Mouse (Mus musculus) natural killer cell, adult 2 months (primary cell): ENCODE measurements around the gene Kirrel3.

ENCODE experiments used
- DNase-seq, 2 experiments: peaks; one replicate each; pipeline ENCODE4 v3.0.0; 2022; ENCODE audit warnings: low spot score in 2 of 2

Gene Kirrel3

DNA sequence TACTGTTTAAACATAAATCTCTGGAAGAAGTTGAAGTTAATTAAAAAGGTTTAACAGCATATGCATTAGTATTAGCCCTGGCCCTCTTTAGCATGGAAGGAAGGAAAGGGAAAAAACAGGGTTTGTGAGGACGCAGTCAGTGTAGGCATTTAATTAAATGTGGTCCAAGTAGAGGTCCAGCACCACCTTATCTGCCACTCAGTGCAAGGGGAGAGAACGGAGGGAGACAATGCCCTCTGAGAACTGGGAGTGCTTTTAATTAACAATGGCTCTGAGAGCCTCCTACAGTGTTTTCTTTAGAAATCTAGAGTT is 339.4 kb downstream of the Kirrel3 start:
- no peak for DNase-seq

DNA sequence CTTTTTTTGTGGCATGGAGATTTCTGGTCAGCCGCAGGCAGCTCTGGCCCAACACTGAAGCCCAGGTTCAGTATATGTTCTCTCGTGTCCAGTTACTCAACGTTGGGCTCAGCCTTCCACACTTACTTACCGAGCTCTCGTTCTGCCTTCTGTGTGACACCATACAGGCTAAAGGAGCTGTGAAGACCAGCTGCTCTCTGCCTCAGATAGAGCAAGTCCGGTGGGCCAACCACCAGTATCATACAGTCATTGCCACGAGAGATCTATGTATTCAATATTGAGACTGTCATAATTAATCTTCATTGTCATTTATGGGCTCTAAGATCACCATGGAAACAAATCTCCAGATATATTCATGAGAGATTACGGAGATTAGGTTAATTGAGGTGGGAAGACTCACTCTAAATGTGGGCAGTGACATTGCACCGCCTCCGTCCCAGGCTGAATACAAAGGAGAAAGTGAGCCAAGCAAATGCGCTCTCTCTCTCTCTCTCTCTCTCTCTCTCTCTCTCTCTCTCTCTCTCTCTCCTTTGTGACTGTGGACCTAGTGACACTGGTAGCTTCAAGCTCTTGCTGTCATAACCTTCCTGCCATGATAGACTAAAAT is 339.8 kb downstream of the Kirrel3 start:
- no peak for DNase-seq

DNA sequence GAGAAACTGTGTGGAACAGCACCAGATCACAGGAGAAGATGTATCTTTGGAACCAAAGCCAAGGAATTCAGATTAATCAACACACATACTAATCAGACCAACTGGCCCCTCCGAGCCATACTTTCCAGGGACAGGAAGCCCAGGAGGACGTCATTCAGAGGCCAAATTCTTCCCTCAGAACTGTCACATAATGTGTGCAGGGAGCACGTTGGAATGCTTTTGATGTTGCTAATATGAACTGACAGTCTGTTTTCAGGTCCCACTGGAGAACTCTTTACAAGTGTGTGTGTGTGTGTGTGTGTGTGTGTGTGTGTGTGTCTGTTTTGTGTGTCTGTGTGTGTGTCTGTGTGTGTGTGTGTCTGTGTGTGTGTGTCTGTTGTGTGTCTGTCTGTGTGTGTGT is 345.0 kb downstream of the Kirrel3 start:
- no peak for DNase-seq

DNA sequence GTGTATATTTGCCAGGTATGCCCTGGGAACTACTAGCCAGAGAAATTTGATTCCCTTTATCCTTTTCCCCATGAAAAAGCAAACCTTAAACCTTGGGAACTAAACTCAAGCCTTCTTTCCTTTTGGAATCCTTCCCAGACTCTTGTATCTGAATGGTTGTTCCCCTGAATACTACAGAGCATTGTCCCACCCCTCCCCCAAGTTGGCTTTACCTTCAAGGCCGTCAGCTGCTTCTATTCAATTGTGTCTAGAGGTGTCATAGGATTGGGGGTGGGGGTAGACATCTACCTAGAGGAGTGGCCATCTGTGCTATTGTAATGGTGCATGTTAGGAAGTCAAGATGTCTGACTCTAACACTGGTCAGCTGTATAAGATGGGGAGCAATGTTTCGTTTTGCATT is 351.1 kb downstream of the Kirrel3 start:
- DNase-seq, result no peak

DNA sequence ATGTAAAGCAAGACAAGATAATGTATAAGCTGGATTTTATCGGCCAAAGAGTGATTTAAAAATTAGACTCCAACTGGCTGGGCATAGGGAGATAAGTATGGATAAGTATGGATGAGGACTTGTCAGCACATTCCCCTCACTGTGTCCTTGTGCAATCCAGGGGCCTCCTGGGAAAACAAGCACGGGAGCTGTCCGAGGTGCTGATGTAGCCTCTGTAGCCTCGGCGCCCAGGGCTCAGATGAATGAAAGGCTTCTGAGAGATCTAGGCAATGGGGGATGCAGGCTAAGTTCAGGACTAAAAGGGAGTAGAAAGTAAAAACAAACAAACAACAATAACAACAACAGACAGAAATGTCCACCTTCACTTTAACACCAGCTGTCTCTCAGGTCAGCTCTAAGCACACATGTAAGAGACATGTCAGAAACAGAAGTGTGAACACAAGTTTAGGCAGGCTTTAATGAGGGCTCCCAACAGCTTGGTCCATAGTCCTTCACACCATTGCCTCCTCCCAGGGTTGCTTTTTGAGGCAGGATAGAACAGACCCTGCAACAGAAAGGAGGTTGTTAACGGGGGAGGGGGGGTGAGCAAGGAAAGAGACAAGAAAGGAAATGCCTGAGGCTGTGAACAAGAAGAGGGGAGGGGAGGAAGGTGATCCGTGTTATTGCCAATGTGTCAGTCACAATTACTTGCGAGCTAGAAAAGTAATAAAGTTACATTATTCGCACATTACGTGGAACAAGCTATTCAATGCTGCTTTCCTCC is 352.2 kb downstream of the Kirrel3 start:
- DNase-seq, result no peak

DNA sequence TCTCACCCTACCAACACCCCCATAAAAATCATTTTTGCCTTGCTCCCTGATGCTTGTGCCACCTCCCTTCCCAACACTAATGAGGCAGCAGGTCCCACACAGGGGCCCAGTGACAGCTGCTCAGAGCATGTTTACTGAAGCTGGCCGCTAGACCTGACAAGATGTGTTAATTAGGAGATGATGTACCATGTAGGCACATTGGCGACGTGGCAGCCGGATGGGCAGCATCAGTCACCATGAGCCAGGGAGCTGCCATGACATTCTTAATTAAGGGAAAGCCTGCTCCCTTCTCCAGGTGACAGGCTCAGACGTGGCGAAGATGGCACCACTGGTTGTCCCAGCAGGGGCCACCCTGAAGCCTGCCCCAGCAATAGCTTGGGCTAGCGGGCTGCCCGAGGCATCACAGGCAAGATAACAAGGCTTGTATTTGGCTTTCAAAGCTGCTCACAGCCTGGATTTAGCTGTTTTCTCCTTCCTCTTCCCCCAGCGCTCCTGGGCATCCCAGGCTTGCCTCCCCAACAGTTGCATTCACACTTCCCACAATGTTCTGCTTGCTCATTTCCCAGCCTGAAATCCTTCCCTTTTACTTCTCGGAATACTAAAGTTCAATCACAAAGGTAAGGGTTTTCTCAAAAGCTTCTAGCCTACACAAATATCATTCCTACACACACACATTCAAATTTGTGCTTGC is 357.7 kb downstream of the Kirrel3 start:
- no peak for DNase-seq

DNA sequence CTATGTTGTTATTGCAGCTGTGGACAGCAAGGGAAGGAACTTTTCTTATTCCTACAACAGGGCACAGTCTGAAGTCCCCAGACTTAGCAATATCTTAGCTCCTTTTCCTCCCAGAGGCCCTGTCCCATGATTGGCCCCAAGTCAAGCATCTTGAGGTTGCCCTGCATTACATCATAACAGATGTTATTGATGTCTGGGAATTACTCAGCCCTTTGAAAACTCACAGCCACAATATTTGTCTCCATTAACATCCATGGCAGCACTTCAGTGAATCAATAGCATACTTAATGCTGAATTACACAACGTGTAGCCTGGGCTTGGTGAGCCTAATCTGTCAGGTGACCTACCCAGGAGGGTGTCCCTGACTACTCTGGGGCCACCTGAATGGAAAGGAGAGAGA is 360.7 kb downstream of the Kirrel3 start:
- no peak for DNase-seq

DNA sequence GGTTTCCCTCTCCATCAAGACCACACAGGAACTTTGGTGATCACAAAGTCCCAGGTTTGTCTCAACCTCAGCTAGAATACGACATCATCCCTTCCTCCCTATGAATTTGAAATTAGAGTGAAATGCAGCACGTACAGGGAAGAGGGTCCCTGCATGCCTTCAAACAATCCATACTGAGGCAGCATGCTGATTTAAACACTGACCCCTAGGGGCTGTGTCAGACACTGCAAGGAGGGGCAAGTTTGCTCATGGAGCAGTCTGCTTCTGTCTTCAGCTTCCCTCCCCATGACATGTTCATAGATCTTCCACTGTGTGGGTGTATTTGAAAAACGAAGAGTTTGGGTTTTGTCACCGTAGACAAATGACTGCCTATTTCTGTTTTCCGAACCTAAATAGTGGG is 362.0 kb downstream of the Kirrel3 start:
- DNase-seq, result no peak

DNA sequence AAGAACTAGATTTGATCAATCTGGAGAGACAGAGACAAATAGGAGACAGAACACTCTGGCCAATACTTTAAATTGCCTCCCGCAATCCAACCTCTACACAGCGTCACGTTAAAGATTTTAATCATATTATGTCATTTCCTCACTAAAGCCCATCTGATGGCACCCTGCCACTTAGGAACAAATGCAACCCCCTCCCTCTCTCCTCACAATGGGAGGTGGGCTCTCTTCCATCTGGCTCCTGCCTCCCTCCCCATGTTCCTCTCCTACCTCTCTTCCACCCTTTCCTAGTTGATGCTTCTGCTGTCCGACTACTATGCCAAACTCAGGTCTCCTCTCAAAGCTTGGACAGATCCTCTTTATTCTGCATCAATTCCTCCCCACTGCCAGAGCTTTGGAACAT is 365.4 kb downstream of the Kirrel3 start:
- DNase-seq, result no peak

DNA sequence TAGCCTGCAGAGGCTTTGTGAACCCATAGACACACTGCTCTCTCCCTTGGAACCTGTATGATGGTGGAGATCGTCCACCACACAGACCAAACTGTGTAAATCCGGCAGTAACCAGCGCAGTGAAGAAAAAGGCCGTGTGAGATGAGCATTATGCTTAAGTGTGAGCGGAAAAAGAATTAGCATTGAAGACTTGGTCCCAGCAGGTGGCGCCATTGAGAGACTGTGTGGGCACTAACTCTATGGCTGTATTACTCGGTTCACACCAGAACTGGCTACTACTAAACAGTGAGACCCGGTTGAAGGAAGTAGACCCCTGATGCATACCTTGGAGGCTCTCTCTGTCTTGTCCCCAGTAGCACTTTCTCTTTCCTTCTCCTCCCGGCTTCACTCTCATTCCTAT is 371.9 kb downstream of the Kirrel3 start:
- no peak for DNase-seq

DNA sequence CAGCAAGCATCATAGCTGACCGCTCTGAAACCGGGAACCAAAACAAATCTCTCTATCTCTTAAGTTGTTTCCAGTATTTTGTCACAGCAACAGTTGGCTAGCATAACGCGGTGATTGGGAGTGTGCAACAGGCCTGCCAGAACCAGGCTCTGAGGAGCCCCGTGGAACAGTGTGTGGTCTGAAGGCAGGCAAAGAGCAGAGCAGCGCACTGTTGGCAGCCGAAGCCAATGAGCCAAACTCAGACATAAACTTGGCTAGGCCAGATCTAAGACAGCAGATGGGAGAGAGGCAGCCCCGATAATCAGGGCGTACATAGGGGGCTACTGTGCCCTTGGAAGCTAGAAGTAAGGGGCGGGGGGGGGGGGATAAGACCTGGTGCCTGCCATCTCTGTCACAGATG is 372.4 kb downstream of the Kirrel3 start:
- no peak for DNase-seq

DNA sequence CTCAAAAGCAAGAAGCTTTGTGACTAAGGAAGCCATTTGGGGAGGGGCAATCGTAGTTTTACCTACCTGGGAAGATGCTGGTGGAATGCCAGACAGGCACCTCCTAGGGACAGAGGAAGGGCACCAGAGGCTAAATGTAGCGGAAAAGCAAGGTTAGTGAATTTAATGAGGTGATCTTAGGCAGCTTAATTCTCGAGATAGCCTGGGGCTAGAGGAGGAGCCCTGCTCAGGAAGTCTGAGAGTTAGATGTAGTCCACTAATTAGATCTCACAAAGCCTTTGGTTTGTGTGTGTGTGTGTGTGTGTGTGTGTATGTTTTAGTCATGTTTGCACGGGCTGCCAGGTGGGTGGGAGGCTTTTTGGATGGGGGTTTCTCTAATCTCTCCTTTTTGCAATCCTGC is 375.2 kb downstream of the Kirrel3 start:
- no peak for DNase-seq

DNA sequence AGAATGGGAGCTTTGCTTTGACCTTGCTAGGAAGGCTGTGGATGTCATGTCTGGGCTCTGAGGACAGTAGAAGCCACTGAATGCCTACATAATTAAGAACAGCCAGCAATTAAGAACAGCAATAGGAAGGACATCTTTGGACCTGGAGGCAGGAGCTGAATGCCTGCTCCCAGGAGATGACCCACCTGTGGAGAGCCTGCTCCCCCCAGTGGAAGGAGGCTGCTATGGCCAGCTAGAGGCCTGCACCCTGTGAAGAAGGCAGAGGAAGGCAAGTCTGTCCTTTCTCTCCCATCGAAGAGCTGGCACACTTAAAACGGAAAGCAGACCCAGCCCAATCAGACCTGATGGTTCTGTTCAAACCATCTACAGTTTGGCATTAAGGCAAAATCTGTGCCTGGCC is 376.1 kb downstream of the Kirrel3 start:
- no peak for DNase-seq

DNA sequence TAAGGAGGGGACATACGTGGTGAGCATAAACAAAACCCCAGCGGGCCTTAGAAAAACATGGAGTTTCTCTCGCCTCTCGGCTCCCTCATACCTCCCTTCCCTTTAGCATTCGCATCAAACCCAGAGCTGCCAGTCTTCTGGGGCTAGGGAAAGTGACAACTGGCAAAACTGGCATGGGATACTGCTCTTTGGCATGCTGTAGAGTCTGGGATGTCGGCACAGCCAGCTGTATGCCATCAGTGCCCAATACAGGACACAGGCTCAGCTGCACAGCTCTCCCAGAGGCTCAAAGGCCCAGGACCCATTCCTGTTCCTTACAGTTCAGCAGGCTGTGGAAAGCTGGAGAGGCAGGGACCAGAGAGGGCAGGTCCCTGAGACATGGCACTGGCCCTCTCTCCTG is 379.9 kb downstream of the Kirrel3 start:
- DNase-seq, result no peak

DNA sequence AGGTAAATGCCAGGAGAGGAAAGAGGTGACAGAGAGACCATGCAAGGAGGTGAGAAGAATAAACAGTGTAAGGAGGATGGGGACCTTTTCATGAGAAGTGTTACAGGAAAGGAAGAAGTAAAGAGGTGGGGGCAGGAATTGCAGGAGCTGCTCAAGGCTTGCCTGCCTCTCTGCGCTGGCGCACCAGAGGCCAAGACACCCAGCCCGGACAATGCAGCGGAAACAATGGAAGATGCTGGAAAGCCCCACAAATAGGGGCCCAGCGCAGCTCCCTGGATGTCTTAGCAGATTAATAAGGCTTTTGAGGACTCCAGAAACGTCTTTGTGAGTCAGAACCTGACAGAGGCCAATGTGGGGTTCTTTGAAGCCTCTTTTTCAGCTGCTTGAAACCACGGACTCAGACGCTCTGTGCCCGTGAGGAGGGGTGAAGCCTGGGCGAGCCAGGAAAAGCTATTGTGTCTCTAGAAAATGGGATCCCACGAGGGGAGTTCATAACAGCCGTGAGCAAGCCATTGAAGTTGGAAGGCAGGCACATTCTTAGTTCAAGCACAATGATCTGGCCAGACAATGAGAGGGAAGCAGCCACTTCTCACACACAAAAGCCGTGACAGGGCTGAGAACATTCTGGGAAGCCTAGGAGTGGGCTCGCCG is 385.7 kb downstream of the Kirrel3 start:
- DNase-seq, result no peak

DNA sequence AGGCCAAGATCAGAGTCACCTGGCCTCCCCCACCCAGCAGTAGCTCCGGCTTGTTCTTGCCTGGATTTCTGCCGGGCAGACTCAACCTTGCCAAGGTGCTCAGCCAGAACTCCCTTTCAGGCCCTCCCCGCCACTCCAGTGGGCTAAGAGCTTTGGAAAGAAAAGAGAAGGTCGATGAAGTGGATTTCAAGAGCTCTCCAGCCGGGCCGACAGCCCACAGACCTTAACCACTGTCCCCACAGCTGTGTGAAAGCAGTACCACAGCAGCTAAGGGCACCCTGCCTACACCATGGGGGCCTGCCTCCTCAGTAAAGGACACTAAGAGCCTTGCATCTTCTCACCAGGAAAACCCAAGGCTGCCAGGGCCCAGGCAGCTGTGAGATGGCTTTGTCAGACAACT is 389.5 kb downstream of the Kirrel3 start:
- DNase-seq, result no peak

DNA sequence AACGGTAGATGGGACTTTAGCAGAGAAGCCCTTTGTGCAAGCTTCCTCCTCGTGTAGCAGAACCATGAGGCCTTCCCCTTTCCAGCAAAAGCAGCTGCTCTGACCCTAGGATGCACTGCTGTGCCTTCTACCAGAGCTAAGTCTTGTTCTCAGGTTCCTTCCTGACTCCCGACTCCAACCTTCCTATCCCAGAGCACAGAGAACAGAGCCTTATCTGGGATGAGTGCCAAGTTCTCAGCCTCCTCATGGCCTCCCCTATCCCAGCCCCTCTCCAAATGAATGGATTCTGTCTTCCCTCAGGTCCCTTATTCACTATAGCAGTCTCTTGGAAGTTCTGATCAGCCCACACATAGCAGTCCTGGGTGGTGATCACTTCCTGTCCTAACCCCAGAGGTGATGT is 391.5 kb downstream of the Kirrel3 start:
- no peak for DNase-seq

DNA sequence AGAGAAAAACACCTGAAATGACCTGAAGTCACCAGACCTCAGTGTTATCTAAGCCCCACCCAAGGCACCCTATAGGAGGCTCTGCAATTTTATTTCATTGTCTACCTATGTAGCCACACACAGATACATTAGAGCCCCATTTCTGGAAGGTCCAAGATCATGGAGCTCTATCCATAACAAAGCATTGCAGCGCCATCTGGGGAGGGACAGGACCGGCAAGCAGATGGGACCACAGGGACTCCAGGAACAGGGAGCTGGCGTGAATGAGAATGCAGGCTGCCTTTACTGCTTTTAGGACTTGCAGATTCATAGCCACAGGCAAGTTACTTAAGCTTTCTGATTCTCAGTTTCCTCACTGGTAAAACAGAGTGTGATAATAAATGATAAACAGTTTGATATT is 392.1 kb downstream of the Kirrel3 start:
- no peak for DNase-seq

DNA sequence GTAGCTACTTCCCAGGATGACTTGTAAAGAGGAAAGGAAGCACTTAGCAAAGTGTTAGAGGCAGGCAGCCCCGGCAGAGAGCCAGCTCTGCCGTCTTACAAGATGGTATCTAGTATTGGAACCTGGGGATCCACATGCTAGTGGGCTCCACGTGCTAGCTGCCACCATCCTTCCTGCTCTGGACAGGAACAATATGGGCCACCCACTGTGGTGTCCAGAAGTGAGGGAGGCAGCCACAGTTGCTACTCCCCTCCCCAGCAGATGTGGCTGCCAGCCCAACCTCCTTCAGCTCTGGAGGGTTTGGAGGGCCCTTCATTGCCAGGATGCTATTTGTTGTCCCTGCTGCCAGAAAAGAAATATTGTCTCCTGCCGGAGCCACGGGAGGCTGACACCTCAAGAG is 396.1 kb downstream of the Kirrel3 start:
- DNase-seq, result no peak

DNA sequence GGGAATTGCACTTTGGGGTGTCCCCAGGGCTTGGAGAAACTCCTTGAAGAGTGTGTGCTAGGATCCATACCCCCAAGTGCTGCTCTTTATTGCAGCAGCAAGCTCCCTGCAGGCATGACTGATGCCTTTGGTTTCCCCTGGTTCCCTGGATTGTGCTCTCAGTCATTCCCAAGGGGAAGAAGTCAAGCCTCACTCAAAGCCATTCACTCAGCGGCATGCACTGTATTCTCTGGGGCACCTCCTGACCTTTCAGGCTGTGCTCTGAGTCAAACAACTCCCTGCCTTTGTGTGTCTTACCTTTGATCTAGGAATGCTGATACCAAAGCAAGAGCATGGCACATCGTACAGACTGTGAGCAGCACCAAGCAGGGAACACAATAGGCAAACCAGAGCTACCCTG is 396.5 kb downstream of the Kirrel3 start:
- no peak for DNase-seq

DNA sequence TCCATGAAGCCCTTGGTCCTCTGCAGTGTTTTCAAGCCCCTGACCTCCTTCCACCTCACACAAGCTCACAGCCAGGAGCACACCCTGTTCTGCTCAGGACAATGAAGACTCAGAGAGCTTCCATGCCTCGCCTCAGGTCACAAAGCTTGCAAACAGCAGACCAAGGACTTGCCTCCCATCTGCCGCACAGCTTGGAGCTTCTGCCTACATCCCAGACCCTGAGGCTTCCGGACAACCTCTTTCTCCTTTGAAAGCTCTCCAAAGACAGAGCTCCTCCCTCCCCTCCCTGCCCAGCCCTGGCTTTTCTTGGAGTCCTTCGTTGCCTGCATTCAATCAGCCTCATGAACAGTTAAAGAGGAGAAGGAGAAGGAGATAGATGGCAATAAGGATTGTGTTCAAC is 397.4 kb downstream of the Kirrel3 start:
- DNase-seq, result no peak

DNA sequence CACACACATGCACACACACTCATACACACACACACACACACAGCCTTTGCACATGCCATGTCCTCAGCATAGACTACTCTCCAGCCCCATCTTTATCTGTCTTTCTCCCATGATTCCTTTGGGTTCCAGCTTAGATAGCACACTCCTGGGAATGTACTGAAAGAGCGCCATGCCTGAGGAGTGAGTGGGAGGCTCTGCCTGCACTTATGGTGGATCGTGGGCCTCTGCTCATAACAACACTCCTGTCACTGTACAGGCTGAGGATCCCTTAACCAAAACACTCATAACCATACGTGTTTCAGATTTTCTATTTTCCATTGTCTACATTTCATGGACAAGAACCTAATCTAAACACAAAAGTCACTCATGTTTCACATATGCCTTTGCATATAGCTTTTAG is 398.6 kb downstream of the Kirrel3 start:
- DNase-seq, result no peak

DNA sequence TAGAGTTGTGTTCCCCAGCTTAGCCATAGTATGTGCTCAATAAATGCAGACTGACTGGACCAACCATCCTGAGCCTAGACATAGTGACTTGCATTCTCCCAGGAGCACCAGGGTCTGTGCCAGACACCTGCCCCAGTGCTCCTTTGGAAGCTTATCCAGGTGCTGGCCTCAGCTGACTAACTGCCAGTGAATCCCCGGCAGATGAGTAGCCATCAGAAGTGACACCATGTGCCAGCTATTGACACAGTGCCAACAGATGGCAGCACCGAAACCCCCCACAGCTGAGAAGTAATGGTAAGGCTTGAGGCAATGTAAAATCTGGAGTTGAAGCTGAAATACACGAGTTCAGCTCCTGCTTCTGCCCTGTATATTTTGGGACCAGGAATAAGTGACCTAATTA is 399.2 kb downstream of the Kirrel3 start:
- DNase-seq, result no peak
